In genomic region chr11:90183361-90183760, GRCm38 (mm10) we compare ENCODE assay signal across 9 mouse cellular contexts. TPM values are rescaled to one million over a fixed set of nuclear protein-coding genes. Genes with fewer than 3 reads are reported as not detected.
DNase-seq lines count a peak whose midpoint lies in the region; ATAC-seq and TF ChIP-seq lines count a peak whose summit lies in the region.
"Had no signal": no experiment of that assay in that cellular context is flagged by ENCODE, and none has a peak within 500 bp of the region (broad histone marks: within the 10 kb centered on the region; RNA-seq: fewer than 3 reads in every experiment).

No protein-coding gene starts in this region.

- H3K4me3 ChIP-seq in heart, embryonic 11.5 days (ENCODE audit: low read depth, low read length) = no peak overlapping the region
- H3K4me3 ChIP-seq in thymus, adult 2 months (ENCODE audit: control insufficient read depth, insufficient read depth, low read length) = no peak overlapping the region
- H3K4me3 ChIP-seq in cortical plate, adult 2 months (ENCODE audit: insufficient read depth, low read length) = no peak overlapping the region
- H3K4me3 ChIP-seq in forebrain, embryonic 11.5 days (ENCODE audit: low read depth, low read length) = no peak overlapping the region
- no peak overlapping the region for H3K4me3 ChIP-seq in hindbrain, embryonic 16.5 days (ENCODE audit: low read length)
- H3K4me3 ChIP-seq: limb, embryonic 13.5 days had no signal

- H3K27me3 ChIP-seq in heart, embryonic 11.5 days (ENCODE audit: control insufficient read depth, insufficient read depth, low read length) = no peaks in the 10 kb centered on the region
- H3K27me3 ChIP-seq in thymus, adult 2 months (ENCODE audit: control insufficient read depth, insufficient read depth, low read length) = no peaks in the 10 kb centered on the region
- H3K27me3 ChIP-seq in forebrain, embryonic 11.5 days (ENCODE audit: control insufficient read depth, insufficient read depth, low read length) = no peaks in the 10 kb centered on the region
- H3K27me3 ChIP-seq in hindbrain, embryonic 16.5 days (replicated peaks; ENCODE audit: control insufficient read depth, insufficient read depth, low read length) = no peaks in the 10 kb centered on the region
- H3K27me3 ChIP-seq: limb, embryonic 13.5 days had no signal

- no peak for ATAC-seq in heart, embryonic 11.5 days (replicated peaks; ENCODE audit: insufficient number of reproducible peaks, low FRiP score, low TSS enrichment)
- ATAC-seq in forebrain, embryonic 11.5 days (replicated peaks; ENCODE audit: low FRiP score) = no peak
- ATAC-seq in hindbrain, embryonic 16.5 days = no peak

- TF ChIP-seq CTCF in thymus, adult 2 months (IDR thresholded peaks at IDR 0.05; ENCODE audit: borderline replicate concordance, control insufficient read depth, extremely low read depth, insufficient read depth, low read length, poor library complexity) = no peak
- TF ChIP-seq CTCF in cortical plate, adult 2 months (IDR thresholded peaks at IDR 0.05; ENCODE audit: extremely low read depth, insufficient read depth, low read length) = peak; percentile 51

- H3K9ac ChIP-seq in heart, embryonic 11.5 days (ENCODE audit: low read depth, low read length) = no peak overlapping the region
- no peak overlapping the region for H3K9ac ChIP-seq in forebrain, embryonic 11.5 days (ENCODE audit: low read length)
- H3K9ac ChIP-seq in hindbrain, embryonic 16.5 days (ENCODE audit: low read depth, low read length) = no peak overlapping the region
- H3K9ac ChIP-seq: limb, embryonic 13.5 days had no signal

- DNase-seq in heart, adult 9 months (ENCODE audit: low spot score in 2 of 2) = peak; percentile 34 to 52
- peak; percentile 5 for DNase-seq in thymus, adult 2 months
- no peak for DNase-seq in thymus, postnatal 36 days
- DNase-seq in lung, postnatal 14 days = peak; percentile 39
- no peak for DNase-seq in forebrain, embryonic 11.5 days (ENCODE audit: low spot score)

- no peak overlapping the region for H3K4me2 ChIP-seq in heart, embryonic 11.5 days
- no peak overlapping the region for H3K4me2 ChIP-seq in forebrain, embryonic 11.5 days (ENCODE audit: low read depth, low read length, severe bottlenecking)
- no peak overlapping the region for H3K4me2 ChIP-seq in hindbrain, embryonic 16.5 days (ENCODE audit: low read length)
- H3K4me2 ChIP-seq: limb, embryonic 13.5 days had no signal

- 35% methylated on average over 2 of the region's 2 CpGs for WGBS in heart, embryonic 11.5 days (ENCODE audit: insufficient replicate concordance)
- WGBS in thymus, adult 2 months = 17% methylated on average over 2 of the region's 2 CpGs
- WGBS in forebrain, embryonic 11.5 days = 31% methylated on average over 2 of the region's 2 CpGs
- WGBS in hindbrain, embryonic 16.5 days = 26% methylated on average over 2 of the region's 2 CpGs

- TF ChIP-seq POLR2A in thymus, adult 2 months (IDR thresholded peaks at IDR 0.05; ENCODE audit: control insufficient read depth, extremely low read depth, insufficient read depth, low read length, poor library complexity) = no peak
- TF ChIP-seq POLR2A in cortical plate, adult 2 months (IDR thresholded peaks at IDR 0.05; ENCODE audit: extremely low read depth, insufficient read depth, low read length) = no peak

- H3K36me3 ChIP-seq in heart, embryonic 11.5 days (ENCODE audit: control insufficient read depth, insufficient read depth, low read length) = no peaks in the 10 kb centered on the region
- H3K36me3 ChIP-seq in thymus, adult 2 months (ENCODE audit: control insufficient read depth, insufficient read depth, low read length) = no peaks in the 10 kb centered on the region
- no peaks in the 10 kb centered on the region for H3K36me3 ChIP-seq in forebrain, embryonic 11.5 days (ENCODE audit: control insufficient read depth, insufficient read depth, low read length)
- H3K36me3 ChIP-seq in hindbrain, embryonic 16.5 days (ENCODE audit: control insufficient read depth, insufficient read depth, low read length) = no peaks in the 10 kb centered on the region
- H3K36me3 ChIP-seq: limb, embryonic 13.5 days had no signal

- H3K27ac ChIP-seq in heart, embryonic 11.5 days (ENCODE audit: low read depth, low read length) = no peak overlapping the region
- H3K27ac ChIP-seq in thymus, adult 2 months (ENCODE audit: control insufficient read depth, insufficient read depth, low read length) = no peak overlapping the region
- H3K27ac ChIP-seq in cortical plate, adult 2 months (ENCODE audit: insufficient read depth, low read length) = no peak overlapping the region
- H3K27ac ChIP-seq in forebrain, embryonic 11.5 days (ENCODE audit: low read depth, low read length) = no peak overlapping the region
- no peak overlapping the region for H3K27ac ChIP-seq in hindbrain, embryonic 16.5 days (ENCODE audit: low read depth, low read length)
- H3K27ac ChIP-seq: limb, embryonic 13.5 days had no signal

- no peaks in the 10 kb centered on the region for H3K9me3 ChIP-seq in heart, embryonic 11.5 days (replicated peaks; ENCODE audit: control insufficient read depth, low read length)
- no peaks in the 10 kb centered on the region for H3K9me3 ChIP-seq in forebrain, embryonic 11.5 days (ENCODE audit: control insufficient read depth, low read length)
- H3K9me3 ChIP-seq in hindbrain, embryonic 16.5 days (ENCODE audit: control insufficient read depth, low read length) = no peaks in the 10 kb centered on the region
- H3K9me3 ChIP-seq: limb, embryonic 13.5 days had no signal

- no peaks in the 10 kb centered on the region for H3K4me1 ChIP-seq in heart, embryonic 11.5 days (ENCODE audit: control insufficient read depth, insufficient read depth, low read length)
- no peaks in the 10 kb centered on the region for H3K4me1 ChIP-seq in thymus, adult 2 months (replicated peaks; ENCODE audit: control insufficient read depth, insufficient read depth, low read length)
- no peaks in the 10 kb centered on the region; the same call in 1 of the 2 replicates for H3K4me1 ChIP-seq in cortical plate, adult 2 months (ENCODE audit: control insufficient read depth, insufficient read depth, low read length)
- no peaks in the 10 kb centered on the region for H3K4me1 ChIP-seq in forebrain, embryonic 11.5 days (replicated peaks; ENCODE audit: control insufficient read depth, insufficient read depth, low read length)
- no peaks in the 10 kb centered on the region for H3K4me1 ChIP-seq in hindbrain, embryonic 16.5 days (ENCODE audit: control insufficient read depth, insufficient read depth, low read depth, low read length)
- H3K4me1 ChIP-seq: limb, embryonic 13.5 days had no signal

RNA-seq across cellular contexts. Expression of gene Gm45716, which starts 4.1 kb away (rescaled TPM):
- polyA plus RNA-seq in heart, embryonic 11.5 days (2014; fragmentation: Nextera tagmentation; extraction: Ambion mirVana) = 50.9 TPM in 2 replicates
- polyA plus RNA-seq in thymus, adult 2 months (2012; rRNA removed) = 2.1 and 2.9 TPM in 2 replicates
- polyA plus RNA-seq in cortical plate, adult 2 months (2012; rRNA removed) = 13.3 and 13.6 TPM in 2 replicates
- 18.0 and 19.3 TPM in 2 replicates for polyA plus RNA-seq in forebrain, embryonic 11.5 days (2014; fragmentation: Nextera tagmentation; extraction: Ambion mirVana)
- polyA plus RNA-seq in hindbrain, embryonic 16.5 days (2015; fragmentation: Nextera tagmentation; extraction: Ambion mirVana) = 18.8 and 19.1 TPM in 2 replicates

Comparison
In these comparisons a context has a peak if more than half of its experiments do, and no peak if none do; other contexts are left out.
1. DNase-seq: peak in heart, adult 9 months (2 of 2), thymus, adult 2 months (single experiment) and lung, postnatal 14 days (single experiment); none in thymus, postnatal 36 days (0 of 2) and forebrain, embryonic 11.5 days (single experiment).